Mouse (Mus musculus) heart, adult 2 months (tissue): ENCODE data around the gene Parvg. TPM values are rescaled to one million over a fixed set of nuclear protein-coding genes. Genes with fewer than 3 reads are reported as not detected.

Experiments used
- DNase-seq, 2 experiments: peaks; one replicate each; pipeline ENCODE4 v3.0.0; 2021
- H3K27ac ChIP-seq: fragments of 200-600 bp; 2 replicates; pipeline ENCODE4 v1.8.1; 2022
- H3K27me3 ChIP-seq: fragments of 200-500 bp; 2 replicates; pipeline ENCODE4 v1.6.1; 2012; ENCODE audit warnings: mild to moderate bottlenecking, low read length, inconsistent platforms, mixed read lengths; ENCODE audit not compliant: control insufficient read depth, insufficient read depth
- H3K36me3 ChIP-seq: fragments of 200-500 bp; 2 replicates; pipeline ENCODE4 v1.6.1; 2012; ENCODE audit warnings: low read length, inconsistent platforms; ENCODE audit not compliant: control insufficient read depth, insufficient read depth
- H3K4me1 ChIP-seq: fragments of 200-500 bp; 2 replicates; pipeline ENCODE4 v1.6.1; 2011; ENCODE audit warnings: low read length; ENCODE audit not compliant: control insufficient read depth, insufficient read depth
- H3K4me3 ChIP-seq: fragments of 200-600 bp; 2 replicates; pipeline ENCODE4 v1.8.1; 2022
- H3K79me2 ChIP-seq: fragments of 200-500 bp; replicated peaks from 2 replicates; pipeline ENCODE4 v1.6.1; 2012; ENCODE audit warnings: mild to moderate bottlenecking, inconsistent platforms, low read length, moderate library complexity, mixed read lengths; ENCODE audit not compliant: control insufficient read depth, insufficient read depth
- H3K9ac ChIP-seq: fragments of 200-500 bp; 2 replicates; pipeline ENCODE4 v1.6.1; 2012; ENCODE audit warnings: low read depth, mild to moderate bottlenecking, control low read depth, inconsistent platforms, low read length, mixed read lengths
- CTCF ChIP-seq: fragments of 200-600 bp; IDR thresholded peaks from 2 replicates; pipeline ENCODE4 v1.8.1; 2022; ENCODE audit warnings: antibody characterized with exemption, mild to moderate bottlenecking, moderate library complexity
- EP300 ChIP-seq: fragments of 200-500 bp; IDR thresholded peaks from 2 replicates; pipeline ENCODE4 v1.6.1; 2011; ENCODE audit warnings: low read depth, low read length, control low read depth; ENCODE audit not compliant: insufficient read depth
- POLR2A ChIP-seq: fragments of 200-500 bp; IDR thresholded peaks from 2 replicates; pipeline ENCODE4 v1.6.1; 2011; ENCODE audit warnings: mild to moderate bottlenecking, low read depth, low read length, control low read depth; ENCODE audit not compliant: insufficient read depth
- WGBS: fragments of 180-500 bp; shearing (Covaris S2); methylation state at CpG from one replicate; pipeline ENCODE4 v1.1.7; 2018; 5-methylcytosine and 5-hydroxymethylcytosine counted together
- intact Hi-C: fragments of 180-260 bp; cut with DNase I; formaldehyde crosslinking; loops from one replicate; pipeline ENCODE4 v1.15.1; 2025
- polyA plus RNA-seq: library from polyadenylated mRNA; depleted of rRNA; stranded (reverse); fragments of >200 nt; gene quantifications from 2 replicates; pipeline ENCODE4 v1.2.3, GENCODE M21; 2012
- total RNA-seq, 2 experiments: library from RNA; stranded (reverse); gene quantifications; 2 replicates each; pipeline ENCODE4 v1.2.3; 2021

The Parvg gene
- total and polyA plus RNA-seq, 3 experiments, result 1.3 to 2.5 (median 1.9) TPM

DNA sequence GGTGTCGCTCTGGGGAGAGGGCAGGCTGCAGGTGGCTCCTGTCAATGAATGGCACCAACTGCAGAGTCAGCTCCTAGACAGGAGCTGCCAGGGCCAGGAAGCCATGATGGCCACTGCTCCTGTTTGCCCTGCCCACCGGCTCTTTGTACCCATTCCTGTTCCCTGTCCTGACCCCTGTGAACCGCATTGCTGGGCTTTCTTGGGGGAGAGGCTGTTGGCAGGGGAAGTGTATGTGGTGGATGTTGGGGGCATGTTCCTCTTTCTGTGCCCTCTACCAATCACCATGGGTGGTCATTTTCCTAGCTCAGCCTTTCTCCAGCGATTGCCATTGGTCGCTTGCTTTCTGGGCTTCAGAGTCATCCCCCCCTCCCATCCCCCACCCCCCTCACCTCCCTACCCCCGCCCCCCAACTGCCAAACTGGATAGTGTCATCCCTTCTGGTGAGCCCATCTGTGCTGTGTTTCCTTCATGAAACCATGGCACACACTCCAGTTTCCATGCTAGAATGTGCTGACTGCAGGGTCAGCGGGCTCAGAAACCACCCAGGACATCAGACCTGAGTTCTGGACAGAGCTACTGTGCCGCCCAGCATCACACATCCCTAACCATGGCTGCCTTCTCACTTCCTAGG, 2.2 kb upstream of the Parvg start:
- H3K79me2 ChIP-seq, result no peaks in the 10 kb centered on the region
- no peak overlapping the region for H3K9ac ChIP-seq
- H3K4me3 ChIP-seq, result no peak overlapping the region
- intact Hi-C loops, result no loop called here
- H3K36me3 ChIP-seq, result no peaks in the 10 kb centered on the region
- no peak overlapping the region for H3K27ac ChIP-seq
- no peak for TF ChIP-seq POLR2A
- no peak for TF ChIP-seq EP300
- no peak for TF ChIP-seq CTCF
- H3K4me1 ChIP-seq, result no peaks in the 10 kb centered on the region
- no peaks in the 10 kb centered on the region; the same call in 1 of the 2 replicates for H3K27me3 ChIP-seq
- 68% methylated on average over 8 of the region's 8 CpGs for WGBS
- peak in 1 of 2 experiments; percentile 41 for DNase-seq

DNA sequence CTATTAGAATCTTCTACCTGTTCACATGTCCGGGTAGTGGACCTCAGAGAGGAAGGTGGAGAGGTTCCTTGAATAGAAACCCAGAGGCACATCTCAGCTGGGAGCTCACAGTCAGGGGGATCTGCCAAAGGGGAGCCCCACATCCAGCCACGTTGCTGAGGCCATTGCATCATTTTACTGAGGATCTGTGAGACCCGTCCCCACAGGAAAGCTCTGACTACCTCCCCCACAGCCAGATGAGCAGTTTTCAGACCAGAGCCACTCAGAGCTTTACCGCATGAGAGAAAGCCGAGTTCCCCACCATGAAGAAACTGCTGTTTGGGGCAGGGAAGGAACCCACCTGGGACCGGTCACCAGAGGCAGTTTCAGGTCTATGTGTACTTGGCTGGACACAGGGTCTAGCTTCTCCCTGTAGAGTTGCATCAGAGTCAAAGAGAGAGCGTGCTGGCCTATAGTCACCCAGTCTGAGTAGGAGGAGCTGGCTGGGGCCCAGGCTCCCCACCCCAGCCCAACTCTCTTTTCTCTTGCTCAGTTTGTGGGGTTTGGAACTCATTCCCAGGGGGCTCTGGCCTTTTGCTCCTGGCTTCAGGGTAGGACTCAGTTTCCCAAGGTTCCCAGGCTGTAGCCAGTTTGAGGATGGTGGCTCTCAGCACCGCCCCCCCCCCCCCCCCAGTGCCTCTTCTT, 1.2 kb downstream of the Parvg start:
- H3K36me3 ChIP-seq, result no peaks in the 10 kb centered on the region
- peak in 1 of 2 experiments; percentile 50 for DNase-seq
- no peaks in the 10 kb centered on the region; the same call in 1 of the 2 replicates for H3K27me3 ChIP-seq
- H3K4me1 ChIP-seq, result no peaks in the 10 kb centered on the region
- TF ChIP-seq CTCF (no peak), EP300 (no peak), POLR2A (no peak)
- intact Hi-C loops, result no loop called here
- no peak overlapping the region for H3K27ac ChIP-seq
- H3K9ac ChIP-seq, result no peak overlapping the region
- 58% methylated on average over 8 of the region's 8 CpGs for WGBS
- H3K79me2 ChIP-seq, result no peaks in the 10 kb centered on the region
- no peak overlapping the region for H3K4me3 ChIP-seq

DNA sequence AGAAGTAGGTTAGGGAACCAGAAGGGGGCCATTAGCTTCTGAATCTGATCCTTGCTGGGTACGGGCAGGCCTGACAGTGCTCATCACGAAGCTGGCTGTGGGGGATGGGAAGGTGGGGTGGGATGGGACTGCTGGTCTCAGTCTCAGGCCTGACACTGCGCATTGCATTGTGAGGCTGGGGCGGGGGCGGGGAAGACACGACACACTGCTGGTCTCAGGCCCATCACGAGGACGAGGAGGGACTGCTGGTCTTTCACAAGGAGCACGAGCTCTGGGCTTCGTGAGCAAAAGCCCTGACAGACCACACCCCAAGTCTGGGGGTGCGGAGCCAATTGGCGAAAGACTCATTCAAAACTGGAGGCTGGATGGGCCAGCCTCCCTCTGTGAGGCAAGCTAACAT, 1.9 kb downstream of the Parvg start:
- no peak overlapping the region for H3K27ac ChIP-seq
- no peaks in the 10 kb centered on the region for H3K36me3 ChIP-seq
- H3K4me1 ChIP-seq, result no peaks in the 10 kb centered on the region
- no peak for TF ChIP-seq EP300
- TF ChIP-seq POLR2A, result no peak
- TF ChIP-seq CTCF, result no peak
- H3K9ac ChIP-seq, result no peak overlapping the region
- H3K4me3 ChIP-seq, result no peak overlapping the region
- H3K27me3 ChIP-seq, result no peaks in the 10 kb centered on the region; the same call in 1 of the 2 replicates
- H3K79me2 ChIP-seq, result no peaks in the 10 kb centered on the region
- 61% methylated on average over 9 of the region's 12 CpGs for WGBS
- DNase-seq, result peak in 1 of 2 experiments; percentile 38
- intact Hi-C loops, result no loop called here

DNA sequence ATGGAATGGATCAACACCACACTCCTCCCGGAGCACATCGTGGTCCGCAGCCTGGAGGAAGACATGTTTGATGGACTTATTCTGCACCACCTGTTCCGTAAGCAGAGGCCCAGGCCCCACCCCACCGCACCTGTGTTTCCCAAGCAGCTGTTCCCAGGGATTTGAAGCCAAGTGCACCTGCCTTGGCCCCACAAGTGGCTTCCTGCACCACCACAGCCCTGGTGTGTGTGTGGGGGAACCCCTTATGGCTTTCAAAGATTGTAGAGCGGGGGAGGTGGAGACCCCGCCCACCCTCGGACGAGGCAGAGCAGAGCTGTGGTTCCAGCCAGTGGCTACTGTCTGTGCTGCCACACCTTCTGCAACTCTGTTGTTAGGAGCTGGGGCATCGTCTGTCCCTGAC, 5.0 kb downstream of the Parvg start:
- Histone ChIP-seq H3K79me2 (no peaks in the 10 kb centered on the region), H3K27ac (no peak overlapping the region), H3K36me3 (no peaks in the 10 kb centered on the region), H3K27me3 (no peaks in the 10 kb centered on the region), H3K4me3 (no peak overlapping the region), H3K9ac (no peak overlapping the region), H3K4me1 (no peaks in the 10 kb centered on the region)
- intact Hi-C loops, result no loop called here
- no peak for DNase-seq
- WGBS, result 76% methylated on average over 10 of the region's 10 CpGs
- TF ChIP-seq POLR2A, result no peak
- TF ChIP-seq CTCF, result no peak
- no peak for TF ChIP-seq EP300

DNA sequence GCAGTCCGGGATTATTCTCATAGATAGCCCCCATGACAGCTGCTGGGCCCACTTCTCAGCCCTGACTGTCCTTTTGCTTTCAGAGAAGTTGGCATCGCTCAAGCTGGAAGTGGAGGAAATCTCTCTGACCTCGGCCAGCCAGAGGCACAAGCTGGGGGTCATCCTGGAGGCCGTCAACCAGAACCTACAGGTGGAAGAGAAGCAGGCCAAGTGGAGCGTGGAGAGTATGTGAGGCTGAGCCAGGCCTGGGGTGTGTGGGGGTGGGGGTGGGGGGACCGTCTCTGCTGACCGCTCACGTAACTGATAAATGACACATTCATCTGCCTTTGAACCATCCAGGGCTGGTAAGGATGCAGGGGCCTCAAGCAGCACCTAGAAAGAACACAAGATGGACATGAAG, 6.1 kb downstream of the Parvg start:
- Histone ChIP-seq H3K79me2 (no peaks in the 10 kb centered on the region), H3K9ac (no peak overlapping the region), H3K27ac (no peak overlapping the region), H3K4me1 (no peaks in the 10 kb centered on the region), H3K27me3 (no peaks in the 10 kb centered on the region), H3K36me3 (no peaks in the 10 kb centered on the region), H3K4me3 (no peak overlapping the region)
- TF ChIP-seq POLR2A, result no peak
- TF ChIP-seq EP300, result no peak
- no peak for TF ChIP-seq CTCF
- no peak for DNase-seq
- WGBS, result 88% methylated on average over 8 of the region's 8 CpGs
- intact Hi-C loops, result no loop called here

DNA sequence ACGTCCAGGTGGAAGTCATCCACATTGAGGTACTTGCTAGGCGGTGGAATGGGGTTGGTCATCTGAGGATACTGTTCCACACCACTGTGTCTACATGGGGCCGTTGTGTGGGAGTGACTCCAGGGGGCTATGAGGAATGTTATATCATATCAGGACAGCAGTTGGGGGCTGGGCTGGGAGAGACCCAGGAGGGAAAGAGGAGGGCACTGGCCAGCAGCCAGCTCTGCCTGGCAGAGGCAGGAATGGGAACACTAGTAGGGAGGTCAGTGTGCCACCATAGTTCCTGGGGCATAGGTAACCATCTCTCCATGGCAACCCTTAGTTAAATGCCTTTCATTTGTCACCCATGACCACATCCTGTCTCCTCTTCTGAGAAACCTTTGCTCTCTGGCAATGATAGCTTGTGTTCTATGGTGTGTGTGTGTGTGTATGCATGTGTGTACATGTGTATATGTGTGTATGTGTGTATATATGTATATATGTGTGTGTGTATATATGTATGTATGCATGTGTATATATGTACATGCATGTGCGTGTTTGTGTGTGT, 7.3 kb downstream of the Parvg start:
- TF ChIP-seq CTCF (no peak), EP300 (no peak), POLR2A (no peak)
- intact Hi-C loops, result no loop called here
- 73% methylated on average over 4 of the region's 4 CpGs for whole genome bisulfite sequencing
- no peaks in the 10 kb centered on the region for H3K36me3 ChIP-seq
- H3K79me2 ChIP-seq, result no peaks in the 10 kb centered on the region
- no peak overlapping the region for H3K27ac ChIP-seq
- no peak for DNase-seq
- no peaks in the 10 kb centered on the region for H3K4me1 ChIP-seq
- H3K27me3 ChIP-seq, result no peaks in the 10 kb centered on the region
- no peak overlapping the region for H3K4me3 ChIP-seq
- no peak overlapping the region for H3K9ac ChIP-seq
